8 mouse cellular contexts compared by ENCODE assay signal in the genomic region with DNA sequence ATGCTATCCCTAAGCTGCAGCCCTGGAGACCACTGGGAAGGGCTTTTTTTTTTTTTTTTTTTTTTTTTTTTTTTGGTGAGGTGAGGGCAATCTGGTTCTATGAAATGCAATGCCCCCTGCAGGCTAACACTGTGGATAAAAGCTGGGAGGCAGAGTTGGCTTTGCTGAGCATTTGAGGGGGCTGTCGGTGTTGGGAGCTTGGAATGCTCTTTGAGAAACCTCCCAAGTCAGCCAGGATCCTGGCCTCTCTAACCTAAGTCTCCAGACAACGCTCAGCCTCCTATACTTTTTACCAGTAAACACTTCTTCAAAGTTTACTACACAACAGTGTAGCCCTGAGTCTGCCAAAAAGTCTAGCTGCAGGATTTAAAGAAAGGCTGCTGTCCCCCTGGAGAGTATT.
DNase-seq lines count a peak whose midpoint lies in the region; ATAC-seq and TF ChIP-seq lines count a peak whose summit lies in the region.

No protein-coding gene starts in this region.

- no peak for TF ChIP-seq POLR2A in liver, adult 2 months (IDR thresholded peaks at IDR 0.05; ENCODE audit: extremely low read depth, insufficient read depth, low read length)
- TF ChIP-seq POLR2A in olfactory bulb, adult 2 months (IDR thresholded peaks at IDR 0.05; ENCODE audit: insufficient read depth, low read depth, low read length): no peak

- peak; percentile 47 for DNase-seq in Muller cell, postnatal 12 days (ENCODE audit: inconsistent ontology term)
- DNase-seq in fibroblast of lung, adult 2 months (ENCODE audit: low read depth): peak; percentile 11
- peak; percentile 33 for DNase-seq in hindbrain, embryonic 14.5 days (ENCODE audit: low spot score)
- peak; percentile 62 for DNase-seq in liver, adult 2 months (ENCODE audit: extremely low read depth, low read depth, low spot score)

- H3K27me3 ChIP-seq in erythroblast, embryonic 14.5 days (ENCODE audit: control insufficient read depth): no peaks in the 10 kb centered on the region
- H3K27me3 ChIP-seq in hindbrain, embryonic 14.5 days (ENCODE audit: control insufficient read depth, insufficient read depth, low read length): no peaks in the 10 kb centered on the region
- H3K27me3 ChIP-seq in liver, adult 2 months (ENCODE audit: control insufficient read depth, insufficient read depth, low read length): no peaks in the 10 kb centered on the region

- peak overlapping the region; percentile 85 for H3K9ac ChIP-seq in hindbrain, embryonic 14.5 days
- peak overlapping the region; percentile 86 for H3K9ac ChIP-seq in liver, adult 2 months (ENCODE audit: low read depth, low read length)

- H3K27ac ChIP-seq in hindbrain, embryonic 14.5 days: peak overlapping the region; percentile 77
- peak overlapping the region; percentile 99 for H3K27ac ChIP-seq in liver, adult 2 months (replicated peaks; ENCODE audit: insufficient read depth, low read depth, low read length)
- peak overlapping the region; percentile 5; the same call in 1 of the 2 replicates for H3K27ac ChIP-seq in olfactory bulb, adult 2 months (ENCODE audit: insufficient read depth, low read depth, low read length)

- TF ChIP-seq CTCF in liver, adult 2 months (IDR thresholded peaks at IDR 0.05; ENCODE audit: low read depth, low read length): peak; percentile 34
- 0 out of 2 replicates have a peak, but pooled peaks have one; percentile 17 for TF ChIP-seq CTCF in olfactory bulb, adult 2 months (IDR thresholded peaks at IDR 0.05; ENCODE audit: insufficient read depth, low read depth, low read length)

- no peaks in the 10 kb centered on the region for H3K4me1 ChIP-seq in erythroblast, embryonic 14.5 days (ENCODE audit: control insufficient read depth)
- peaks cover 22% of the 10 kb centered on the region for H3K4me1 ChIP-seq in hindbrain, embryonic 14.5 days (replicated peaks; ENCODE audit: control insufficient read depth, insufficient read depth, low read length)
- peaks cover 18% of the 10 kb centered on the region for H3K4me1 ChIP-seq in liver, adult 2 months (ENCODE audit: control insufficient read depth, insufficient read depth, low read length)
- H3K4me1 ChIP-seq in olfactory bulb, adult 2 months (ENCODE audit: control insufficient read depth, insufficient read depth, low read length): peaks cover 21% of the 10 kb centered on the region

- peak overlapping the region; percentile 54 for H3K4me3 ChIP-seq in erythroblast, embryonic 14.5 days (replicated peaks)
- H3K4me3 ChIP-seq in hindbrain, embryonic 14.5 days (replicated peaks; ENCODE audit: low read length): peak overlapping the region; percentile 81
- H3K4me3 ChIP-seq in liver, adult 2 months (ENCODE audit: insufficient read depth, low read depth, low read length): peak overlapping the region; percentile 100
- peak overlapping the region; percentile 52 for H3K4me3 ChIP-seq in olfactory bulb, adult 2 months (ENCODE audit: insufficient read depth, low read depth, low read length)

- peak overlapping the region; percentile 82 for H3K4me2 ChIP-seq in hindbrain, embryonic 14.5 days (replicated peaks)

- WGBS in hindbrain, embryonic 14.5 days: 13% methylated on average over 2 of the region's 2 CpGs
- WGBS in liver, adult 2 months: 4% methylated on average over 2 of the region's 2 CpGs
- WGBS in olfactory bulb, adult 2 months: 13% methylated on average over 2 of the region's 2 CpGs

- no peaks in the 10 kb centered on the region; the same call in 1 of the 2 replicates for H3K9me3 ChIP-seq in erythroblast, embryonic 14.5 days (ENCODE audit: control insufficient read depth, low read length)
- H3K9me3 ChIP-seq in hindbrain, embryonic 14.5 days (ENCODE audit: control insufficient read depth, low read length): no peaks in the 10 kb centered on the region

- ATAC-seq in erythroblast, adult 5-6 weeks (replicated peaks; ENCODE audit: low FRiP score, poor library complexity, severe bottlenecking): no peak
- no peak for ATAC-seq in hindbrain, embryonic 14.5 days (ENCODE audit: low FRiP score)
- no peak for ATAC-seq in granulocyte monocyte progenitor cell, adult 5-6 weeks (replicated peaks; ENCODE audit: poor library complexity, severe bottlenecking)

- no peaks in the 10 kb centered on the region for H3K36me3 ChIP-seq in erythroblast, embryonic 14.5 days (ENCODE audit: control insufficient read depth)
- no peaks in the 10 kb centered on the region for H3K36me3 ChIP-seq in hindbrain, embryonic 14.5 days (replicated peaks; ENCODE audit: control insufficient read depth, insufficient read depth)
- no peaks in the 10 kb centered on the region for H3K36me3 ChIP-seq in liver, adult 2 months (ENCODE audit: control insufficient read depth, insufficient read depth, low read length)

- peaks cover 24% of the 10 kb centered on the region for H3K79me2 ChIP-seq in liver, adult 2 months (ENCODE audit: control insufficient read depth, insufficient read depth, low read length)

Comparison
In these comparisons a context has a peak if more than half of its experiments do, and no peak if none do; other contexts are left out.
1. DNase-seq: peak in every context shown above with its lines; median percentile 62 in liver, adult 2 months; 47 in Muller cell, postnatal 12 days; 33 in hindbrain, embryonic 14.5 days; 11 in fibroblast of lung, adult 2 months.
2. H3K27ac ChIP-seq: peak in every context shown above with its lines; median percentile 99 in liver, adult 2 months; 77 in hindbrain, embryonic 14.5 days; 5 in olfactory bulb, adult 2 months.